ENCODE assay signal across 9 mouse cellular contexts in genomic region chr17:10095841-10096301, GRCm38 (mm10).
DNase-seq lines count a peak whose midpoint lies in the region; ATAC-seq and TF ChIP-seq lines count a peak whose summit lies in the region.
"Had no signal": no experiment of that assay in that cellular context is flagged by ENCODE, and none has a peak within 500 bp of the region (broad histone marks: within the 10 kb centered on the region; RNA-seq: fewer than 3 reads in every experiment).

No protein-coding gene starts in this region.

- no peak overlapping the region for H3K9ac ChIP-seq in embryonic facial prominence, embryonic 14.5 days (ENCODE audit: low read depth, low read length)
- H3K9ac ChIP-seq in lung, embryonic 14.5 days = no peak overlapping the region
- H3K9ac ChIP-seq: hindbrain, embryonic 14.5 days had no signal

- H3K4me2 ChIP-seq in embryonic facial prominence, embryonic 14.5 days (ENCODE audit: low read depth, low read length) = no peak overlapping the region
- H3K4me2 ChIP-seq in lung, embryonic 14.5 days = no peak overlapping the region
- H3K4me2 ChIP-seq: hindbrain, embryonic 14.5 days had no signal

- ATAC-seq in embryonic facial prominence, embryonic 14.5 days (ENCODE audit: low read depth) = no peak
- peak; percentile 55; the same call in 1 of the 2 replicates for ATAC-seq in lung, embryonic 14.5 days (ENCODE audit: insufficient read depth)

- peak; percentile 41 for DNase-seq in embryonic facial prominence, embryonic 14.5 days (ENCODE audit: low spot score)
- no peak for DNase-seq in embryonic facial prominence, embryonic 10.5 days (ENCODE audit: low spot score)
- peak; percentile 56 for DNase-seq in gastrocnemius, postnatal 25 days
- peak; percentile 33 for DNase-seq in kidney, adult 18-20 months
- DNase-seq in lung, embryonic 14.5 days = peak; percentile 62
- no peak for DNase-seq in frontal cortex, postnatal 14 days (ENCODE audit: low spot score in 2 of 2)
- DNase-seq in spleen, adult 12 weeks (ENCODE audit: low spot score) = no peak
- no peak for DNase-seq in ovary, postnatal 10 days (ENCODE audit: low spot score)

- H3K4me3 ChIP-seq in embryonic facial prominence, embryonic 14.5 days (ENCODE audit: low read depth, low read length) = no peak overlapping the region
- H3K4me3 ChIP-seq in embryonic facial prominence, embryonic 10.5 days = no peak overlapping the region
- no peak overlapping the region for H3K4me3 ChIP-seq in lung, embryonic 14.5 days (ENCODE audit: low read depth, low read length)

- peaks cover 8% of the 10 kb centered on the region for H3K4me1 ChIP-seq in embryonic facial prominence, embryonic 14.5 days (ENCODE audit: control insufficient read depth, insufficient read depth, low read length)
- no peaks in the 10 kb centered on the region for H3K4me1 ChIP-seq in embryonic facial prominence, embryonic 10.5 days
- H3K4me1 ChIP-seq in lung, embryonic 14.5 days (ENCODE audit: insufficient read depth) = peaks cover 14% of the 10 kb centered on the region; the same call in 1 of the 2 replicates

- peaks cover 15% of the 10 kb centered on the region for H3K9me3 ChIP-seq in embryonic facial prominence, embryonic 14.5 days (ENCODE audit: control insufficient read depth, low read length)
- H3K9me3 ChIP-seq in embryonic facial prominence, embryonic 10.5 days = no peaks in the 10 kb centered on the region; the same call in 1 of the 2 replicates
- H3K9me3 ChIP-seq in lung, embryonic 14.5 days (ENCODE audit: low read depth, low read length) = peaks cover 10% of the 10 kb centered on the region; the same call in 1 of the 2 replicates

- WGBS in embryonic facial prominence, embryonic 14.5 days = 80% methylated on average over 3 of the region's 3 CpGs
- 83% methylated on average over 3 of the region's 3 CpGs for WGBS in embryonic facial prominence, embryonic 10.5 days
- WGBS in lung, embryonic 14.5 days = 65% methylated on average over 3 of the region's 3 CpGs

- H3K27ac ChIP-seq in embryonic facial prominence, embryonic 14.5 days (replicated peaks; ENCODE audit: low read depth, low read length) = no peak overlapping the region
- H3K27ac ChIP-seq in embryonic facial prominence, embryonic 10.5 days (replicated peaks) = no peak overlapping the region
- 0 out of 2 replicates have a peak overlapping the region, but pooled peaks have one; percentile 24 for H3K27ac ChIP-seq in lung, embryonic 14.5 days (ENCODE audit: low read depth)
- H3K27ac ChIP-seq: hindbrain, embryonic 14.5 days had no signal

- no peaks in the 10 kb centered on the region for H3K36me3 ChIP-seq in embryonic facial prominence, embryonic 14.5 days (ENCODE audit: control insufficient read depth, insufficient read depth, low read length)
- no peaks in the 10 kb centered on the region for H3K36me3 ChIP-seq in embryonic facial prominence, embryonic 10.5 days (replicated peaks)
- no peaks in the 10 kb centered on the region for H3K36me3 ChIP-seq in lung, embryonic 14.5 days (ENCODE audit: insufficient read depth)

- H3K27me3 ChIP-seq in embryonic facial prominence, embryonic 14.5 days (replicated peaks; ENCODE audit: control insufficient read depth, insufficient read depth, low read length) = no peaks in the 10 kb centered on the region
- no peaks in the 10 kb centered on the region for H3K27me3 ChIP-seq in embryonic facial prominence, embryonic 10.5 days (replicated peaks; ENCODE audit: low read depth, poor library complexity, severe bottlenecking)
- no peaks in the 10 kb centered on the region for H3K27me3 ChIP-seq in lung, embryonic 14.5 days (ENCODE audit: insufficient read depth, low read length)

- no peak for TF ChIP-seq CTCF in lung, embryonic 14.5 days (IDR thresholded peaks at IDR 0.05; ENCODE audit: low read depth)

Comparison
In these comparisons a context has a peak if more than half of its experiments do, and no peak if none do; other contexts are left out.
1. DNase-seq: peak in embryonic facial prominence, embryonic 14.5 days (single experiment), gastrocnemius, postnatal 25 days (single experiment), kidney, adult 18-20 months (single experiment) and lung, embryonic 14.5 days (single experiment); none in embryonic facial prominence, embryonic 10.5 days (single experiment), frontal cortex, postnatal 14 days (0 of 2), spleen, adult 12 weeks (single experiment) and ovary, postnatal 10 days (single experiment).